Mouse (Mus musculus): ENCODE measurements at regions not wholly inside any gene's neighbourhood (a gene's known extent, or its start where the extent isn't known, plus 50 kb on each side); places are given as distances from the start of the nearest gene placed in this dataset.
A peak's percentile ranks its signal among the peaks of the same experiment; 100 is the strongest.
"Not testable (repeated sequence)": the region's sequence is repeated elsewhere in the genome, so short reads cannot be mapped to it uniquely, and the experiment has no call there.

DNA sequence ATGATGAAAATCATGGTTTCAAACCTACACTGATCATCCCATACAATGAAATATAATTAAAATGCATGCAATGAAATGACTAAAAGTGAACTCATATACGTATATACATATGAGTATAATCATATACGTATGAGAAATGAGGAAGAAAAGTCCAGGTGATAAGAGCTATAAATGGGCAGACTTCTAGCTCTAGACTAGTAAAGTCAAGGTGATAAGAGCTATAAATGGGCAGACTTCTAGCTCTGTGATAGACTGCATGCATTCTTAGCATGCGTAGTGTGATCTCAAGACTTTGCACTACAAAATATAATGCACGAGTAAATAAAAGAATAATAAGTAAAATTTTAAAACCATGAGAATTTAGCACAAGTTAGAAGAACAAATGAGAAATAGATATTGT, 606.2 kb upstream of the Gpc5 start:
- no peak for DNase-seq

- not testable (repeated sequence) for DNase-seq
Observed at GRCm38 (mm10) chr14:114493371-114493770, 598.6 kb upstream of the Gpc5 start.

DNA sequence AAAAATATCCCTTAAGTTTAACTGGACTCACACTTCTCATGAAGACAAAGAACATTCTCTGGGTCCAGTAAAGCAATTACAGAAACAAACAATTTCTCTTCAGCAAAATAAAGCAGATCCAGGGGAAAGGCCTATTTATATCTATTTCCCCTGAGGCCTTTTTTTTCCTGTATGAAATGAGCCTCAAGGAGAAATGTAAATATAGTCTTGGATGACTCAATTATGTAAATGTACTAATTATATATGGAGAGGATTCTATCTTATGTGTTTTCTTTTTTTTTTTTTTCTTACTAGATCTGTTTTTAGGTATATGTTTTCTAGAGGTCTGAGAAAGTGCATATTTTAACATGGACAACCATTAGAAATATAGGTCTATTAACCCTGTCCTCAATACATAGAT, 587.0 kb upstream of the Gpc5 start:
- DNase-seq, result no peak

GRCm38 (mm10) chr14:114547910-114548680, 543.9 kb upstream of the Gpc5 start:
- no peak for DNase-seq

GRCm38 (mm10) chr14:114549101-114549500, 542.9 kb upstream of the Gpc5 start:
- DNase-seq, result no peak

- no peak for DNase-seq
Observed at GRCm38 (mm10) chr14:114566411-114567030, 525.5 kb upstream of the Gpc5 start.

- DNase-seq, result peak; percentile 7
Observed at GRCm38 (mm10) chr14:114567673-114568309, 524.2 kb upstream of the Gpc5 start.

DNA sequence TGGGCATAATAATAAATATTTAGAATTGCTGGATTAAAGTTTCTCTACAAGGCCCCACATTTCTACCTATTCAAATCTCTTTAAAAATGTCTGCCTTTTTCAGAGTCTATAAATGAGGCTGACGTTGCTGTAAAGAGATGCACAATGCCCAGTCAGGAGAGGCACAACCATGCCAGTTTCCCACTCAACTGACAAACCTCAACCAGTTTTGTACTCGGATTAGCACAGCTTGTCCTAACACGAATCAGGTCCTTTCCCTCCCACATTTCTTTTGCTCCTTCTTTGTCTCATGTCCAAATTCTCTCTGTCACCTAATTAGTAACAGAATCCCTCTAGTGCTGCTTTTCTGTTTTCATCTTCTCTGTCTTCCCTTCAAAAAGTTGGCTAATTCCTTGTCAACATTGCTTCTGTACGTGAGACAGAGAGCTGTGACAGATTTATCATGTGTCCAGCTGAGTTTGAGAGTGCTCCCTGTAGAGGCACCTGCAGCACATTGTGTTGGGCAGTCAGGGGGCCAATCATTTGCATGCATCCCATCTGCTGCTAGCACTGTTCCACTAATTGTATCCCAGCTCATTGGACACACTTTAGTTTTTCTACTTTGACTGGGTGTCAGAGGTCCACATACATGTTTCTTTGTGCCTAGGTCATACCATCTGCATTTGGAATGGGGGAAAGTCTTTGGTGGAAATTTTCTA, 504.5 kb upstream of the Gpc5 start:
- DNase-seq, result no peak

DNA sequence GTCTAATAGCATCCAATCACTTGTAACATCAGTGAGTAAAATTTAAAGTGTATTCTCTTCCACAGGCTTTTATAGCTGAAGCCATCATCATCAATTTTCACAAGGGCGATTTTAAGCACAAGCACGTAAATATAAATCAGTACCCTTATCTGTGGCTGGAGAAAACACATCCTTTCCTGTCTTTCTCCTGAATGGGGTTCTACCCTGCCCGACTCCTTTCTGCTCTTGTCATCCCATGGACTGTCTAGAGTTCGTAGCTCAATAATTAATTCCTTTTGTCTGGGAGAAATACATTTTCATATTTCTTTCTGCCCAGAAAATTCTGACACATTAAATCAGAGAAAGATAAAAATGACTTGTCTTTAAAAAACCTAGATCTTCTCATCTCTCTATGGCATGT, 482.7 kb upstream of the Gpc5 start:
- no peak for DNase-seq

GRCm38 (mm10) chr14:114612400-114612799, 479.6 kb upstream of the Gpc5 start:
- DNase-seq, result no peak

DNA sequence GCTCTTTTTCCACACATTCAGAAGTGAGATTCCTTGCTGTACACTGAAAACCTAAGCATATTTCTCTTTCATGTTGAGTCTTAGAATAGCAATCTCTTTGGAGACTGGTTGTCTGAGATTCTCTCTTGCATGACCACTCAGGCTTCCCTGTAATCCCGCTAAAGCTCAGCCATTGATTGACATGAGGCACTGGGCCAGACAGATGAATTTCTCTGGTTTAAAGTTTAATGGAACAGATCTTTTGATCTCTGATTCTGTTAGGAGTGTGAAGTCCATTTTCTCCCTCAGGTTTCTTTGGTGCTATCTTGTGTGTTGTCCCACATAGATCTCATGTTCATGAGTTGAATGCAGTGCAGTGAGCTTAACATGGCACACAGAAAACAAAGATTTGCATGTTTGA, 435.4 kb upstream of the Gpc5 start:
- DNase-seq, result no peak

DNA sequence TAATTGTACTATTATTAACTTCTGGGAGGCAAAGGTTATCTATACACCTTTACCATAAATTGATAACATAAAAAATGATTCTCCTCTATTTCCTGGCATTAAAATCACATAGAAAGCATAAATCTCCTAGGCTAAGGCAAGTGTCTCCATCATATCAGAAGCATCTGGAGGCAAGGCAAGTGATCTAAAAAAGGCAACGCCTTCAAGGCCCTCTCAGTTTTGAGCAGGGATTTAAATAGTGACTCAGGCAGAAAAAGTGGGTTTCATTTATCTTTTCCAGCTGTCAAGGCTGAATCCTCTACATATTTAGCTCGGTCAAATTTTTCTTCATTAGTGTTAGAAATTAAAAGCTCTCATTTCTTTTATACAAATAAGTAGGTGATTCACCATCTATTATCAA, 430.0 kb upstream of the Gpc5 start:
- no peak for DNase-seq

DNA sequence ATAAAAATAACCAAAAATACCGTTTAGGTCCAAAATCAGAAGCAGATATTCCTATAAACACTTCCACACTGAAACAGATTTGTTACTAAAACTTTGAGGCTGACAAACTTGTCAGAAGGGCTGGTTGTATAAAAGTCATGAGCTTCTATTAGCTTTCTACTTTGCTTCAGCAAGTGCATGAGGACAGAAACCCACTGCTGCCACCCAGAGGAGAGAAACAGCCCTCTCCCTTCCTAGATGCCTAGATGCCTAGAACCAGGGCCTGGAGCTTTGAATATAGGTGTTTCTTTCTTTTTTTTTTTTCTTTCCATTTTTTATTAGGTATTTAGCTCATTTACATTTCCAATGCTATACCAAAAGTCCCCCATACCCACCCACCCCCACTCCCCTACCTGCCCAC, 406.9 kb upstream of the Gpc5 start:
- no peak for DNase-seq

GRCm38 (mm10) chr14:114694930-114695329, 397.1 kb upstream of the Gpc5 start:
- no peak for DNase-seq

GRCm38 (mm10) chr14:114697543-114697942, 394.5 kb upstream of the Gpc5 start:
- DNase-seq, result no peak

GRCm38 (mm10) chr14:114723080-114723479, 368.9 kb upstream of the Gpc5 start:
- DNase-seq, result no peak

DNA sequence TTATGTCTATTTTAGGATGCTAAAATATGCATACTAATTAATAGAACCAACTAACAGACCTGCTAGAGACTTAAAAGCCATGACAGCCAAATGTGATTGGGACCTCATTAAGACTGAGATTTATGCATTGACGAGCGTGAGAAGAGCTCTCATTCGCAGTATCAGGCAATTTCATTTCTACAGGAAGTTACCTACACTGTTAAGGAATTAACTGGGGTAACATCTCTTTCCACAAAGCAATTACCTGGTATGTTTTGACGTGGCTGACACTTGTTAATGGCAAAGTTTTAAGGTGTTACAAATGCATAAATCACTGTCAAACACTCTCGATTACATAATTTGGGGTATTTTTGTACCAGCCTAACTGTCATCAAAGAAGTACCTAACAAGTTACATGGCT, 324.7 kb upstream of the Gpc5 start:
- no peak for DNase-seq

GRCm38 (mm10) chr14:114776723-114777122, 315.3 kb upstream of the Gpc5 start:
- DNase-seq, result no peak

DNA sequence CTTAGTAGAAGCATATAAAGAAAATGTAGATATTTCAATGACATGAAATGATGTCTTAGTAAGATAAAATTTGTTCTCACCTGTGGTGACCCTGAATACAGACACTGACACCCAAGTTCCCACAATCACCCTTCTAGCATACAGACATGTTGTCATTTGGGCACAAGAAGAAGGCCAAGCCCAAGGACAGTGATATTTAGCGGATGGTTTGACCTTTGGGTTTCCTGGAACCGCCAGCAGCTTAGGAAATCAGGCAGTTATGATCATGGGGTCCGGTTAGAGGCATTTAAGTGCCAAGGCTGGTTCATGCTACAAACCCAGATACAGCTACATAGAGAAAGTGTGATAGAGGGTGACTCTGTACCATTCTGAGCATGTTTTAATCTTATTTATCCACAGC, 310.2 kb upstream of the Gpc5 start:
- no peak for DNase-seq

DNA sequence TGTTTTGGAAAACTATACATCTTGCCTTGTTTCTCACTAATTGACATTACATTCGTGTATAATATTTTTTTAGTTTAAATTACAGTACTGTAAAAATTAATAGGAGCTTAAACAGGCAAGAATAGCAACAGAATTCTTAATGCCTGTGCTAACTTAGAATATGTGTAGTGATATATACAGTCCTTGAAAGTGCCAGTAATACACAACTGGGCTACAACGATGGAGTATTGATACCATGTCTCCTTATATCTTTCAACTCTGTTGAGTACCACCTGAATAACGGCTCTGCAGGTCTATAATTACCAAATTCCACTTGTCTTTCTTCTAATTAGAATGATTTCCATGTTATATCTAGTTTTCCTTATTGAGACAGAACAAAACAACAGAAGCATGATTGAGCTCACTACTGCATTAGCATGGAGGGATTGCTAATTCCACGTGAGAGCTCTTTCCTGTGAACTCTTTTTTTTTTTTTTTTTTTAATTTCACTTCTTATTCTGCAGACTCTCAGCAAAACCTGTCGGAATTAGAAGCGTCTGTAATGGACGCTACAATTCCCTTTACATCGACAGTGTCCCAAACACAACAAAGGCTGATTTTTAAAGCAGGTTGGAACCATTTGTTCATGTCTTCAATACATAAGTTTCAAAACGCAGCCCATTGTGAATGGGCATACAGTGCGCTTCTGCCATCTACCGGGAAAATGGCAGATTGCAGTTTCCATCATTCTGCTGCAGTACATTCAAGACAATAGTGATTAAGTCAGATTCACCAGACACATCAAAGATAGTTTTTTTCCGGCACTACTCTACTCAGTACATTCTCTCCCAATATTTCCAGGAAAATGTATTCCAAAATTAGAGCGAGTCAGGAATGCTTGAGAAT, 300.8 kb upstream of the Gpc5 start:
- peak; percentile 47 for DNase-seq

GRCm38 (mm10) chr14:114791831-114792224, 300.2 kb upstream of the Gpc5 start:
- DNase-seq, result no peak

- DNase-seq, result no peak
Observed at GRCm38 (mm10) chr14:114804643-114805042, 287.4 kb upstream of the Gpc5 start.

GRCm38 (mm10) chr14:114808621-114809020, 283.4 kb upstream of the Gpc5 start:
- no peak for DNase-seq

Data from cerebellum, adult 8-10 months (tissue).